Mouse (Mus musculus) embryonic facial prominence, embryonic 14.5 days (tissue): Measurements from ENCODE around the gene Lamb1. TPM values are rescaled to one million over a fixed set of nuclear protein-coding genes. Genes with fewer than 3 reads are reported as not detected.

ENCODE experiments used
- ATAC-seq: fragments of 200-750 bp; cut with Nextera tagmentation; 2 replicates; pipeline ENCODE4 v1.8.0; 2017; ENCODE audit warnings: low read depth, moderate number of reproducible peaks, moderate TSS enrichment
- DNase-seq: peaks from one replicate; pipeline ENCODE4 v3.0.0-alpha.2; 2015; ENCODE audit warnings: low spot score
- H3K27ac ChIP-seq: fragments of 300-500 bp; sonication (generic); replicated peaks from 2 replicates; pipeline ENCODE4 v1.5.1; 2014; ENCODE audit warnings: low read depth, mild to moderate bottlenecking, low read length, moderate library complexity
- H3K27me3 ChIP-seq: fragments of 300-500 bp; sonication (generic); replicated peaks from 2 replicates; pipeline ENCODE4 v1.6.1; 2014; ENCODE audit warnings: low read length; ENCODE audit not compliant: control insufficient read depth, insufficient read depth
- H3K36me3 ChIP-seq: fragments of 300-500 bp; sonication (generic); 2 replicates; pipeline ENCODE4 v1.6.1; 2014; ENCODE audit warnings: low read length, mixed read lengths; ENCODE audit not compliant: control insufficient read depth, insufficient read depth
- H3K4me1 ChIP-seq: fragments of 300-500 bp; sonication (generic); 2 replicates; pipeline ENCODE4 v1.6.1; 2014; ENCODE audit warnings: antibody characterized with exemption, low read length; ENCODE audit not compliant: control insufficient read depth, insufficient read depth
- H3K4me2 ChIP-seq: fragments of 300-500 bp; sonication (generic); 2 replicates; pipeline ENCODE4 v1.6.1; 2014; ENCODE audit warnings: low read depth, mild to moderate bottlenecking, low read length, moderate library complexity, mixed read lengths
- H3K4me3 ChIP-seq: fragments of 300-500 bp; sonication (generic); 2 replicates; pipeline ENCODE4 v1.5.1; 2014; ENCODE audit warnings: low read depth, mild to moderate bottlenecking, low read length
- H3K9ac ChIP-seq: fragments of 300-500 bp; sonication (generic); 2 replicates; pipeline ENCODE4 v1.6.1; 2014; ENCODE audit warnings: low read depth, mild to moderate bottlenecking, low read length, moderate library complexity, mixed read lengths
- H3K9me3 ChIP-seq: fragments of 300-500 bp; sonication (generic); 2 replicates; pipeline ENCODE4 v1.6.1; 2016; ENCODE audit warnings: low read length; ENCODE audit not compliant: control insufficient read depth
- WGBS: fragments of 180-500 bp; shearing (Covaris S2); extraction: QIAGEN DNeasy Blood & Tissue Kit; methylation state at CpG from one replicate; pipeline ENCODE4 v1.1.7; 2014; 5-methylcytosine and 5-hydroxymethylcytosine counted together
- polyA plus RNA-seq: library from polyadenylated mRNA; unstranded; fragments of >200 nt; fragmentation: Nextera tagmentation; extraction: Ambion mirVana; gene quantifications from 2 replicates; pipeline ENCODE4 v1.2.1, GENCODE M21; 2014

Gene Lamb1
- polyA plus RNA-seq, 1 experiment from 2014 or later: 84.2 TPM

DNA sequence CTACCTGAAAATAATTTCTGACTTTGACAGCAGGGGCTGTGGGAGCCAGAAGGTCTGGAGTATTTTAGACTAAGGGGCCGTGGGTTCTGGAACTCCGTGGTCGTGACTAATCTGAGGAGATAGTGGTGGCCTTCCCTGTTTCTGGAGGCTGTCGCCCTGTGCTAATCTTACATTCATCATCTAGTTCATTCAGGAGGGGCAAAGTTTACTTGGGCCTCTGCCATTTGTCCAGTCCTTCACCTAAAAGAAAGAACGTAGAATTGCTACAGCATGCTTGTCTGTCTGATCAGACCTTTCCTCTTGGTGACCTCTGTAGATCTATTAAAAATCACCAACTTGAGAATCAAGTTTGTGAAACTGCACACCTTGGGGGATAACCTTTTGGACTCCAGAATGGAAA is 17.2 kb downstream of the Lamb1 start:
- Histone ChIP-seq H3K9ac (no peak overlapping the region), H3K4me1 (peaks cover 4% of the 10 kb centered on the region; the same call in 1 of the 2 replicates), H3K4me3 (no peak overlapping the region), H3K36me3 (peaks cover 94% of the 10 kb centered on the region), H3K4me2 (no peak overlapping the region), H3K9me3 (no peaks in the 10 kb centered on the region), H3K27me3 (no peaks in the 10 kb centered on the region), H3K27ac (no peak overlapping the region)
- 89% methylated on average over 5 of the region's 5 CpGs for WGBS
- no peak for DNase-seq
- no peak for ATAC-seq

- peaks cover 4% of the 10 kb centered on the region; the same call in 1 of the 2 replicates for H3K4me1 ChIP-seq
- peaks cover 95% of the 10 kb centered on the region for H3K36me3 ChIP-seq
- H3K9me3 ChIP-seq: no peaks in the 10 kb centered on the region
- no peak overlapping the region for H3K27ac ChIP-seq
- ATAC-seq: no peak
- DNase-seq: no peak
- H3K4me3 ChIP-seq: no peak overlapping the region
- 85% methylated on average over 4 of the region's 4 CpGs for WGBS
- no peak overlapping the region for H3K4me2 ChIP-seq
- H3K9ac ChIP-seq: no peak overlapping the region
- H3K27me3 ChIP-seq: no peaks in the 10 kb centered on the region
Observed at GRCm38 (mm10) chr12:31283131-31283530, 18.1 kb downstream of the Lamb1 start.

- H3K36me3 ChIP-seq: peaks cover 95% of the 10 kb centered on the region
- no peak overlapping the region for H3K4me3 ChIP-seq
- no peaks in the 10 kb centered on the region for H3K27me3 ChIP-seq
- no peak overlapping the region for H3K9ac ChIP-seq
- H3K27ac ChIP-seq: no peak overlapping the region
- DNase-seq (no peak), ATAC-seq (peak; percentile 30; the same call in 1 of the 2 replicates)
- WGBS: 54% methylated on average over 4 of the region's 4 CpGs
- no peak overlapping the region for H3K4me2 ChIP-seq
- peaks cover 4% of the 10 kb centered on the region; the same call in 1 of the 2 replicates for H3K4me1 ChIP-seq
- H3K9me3 ChIP-seq: no peaks in the 10 kb centered on the region
Observed at GRCm38 (mm10) chr12:31283617-31284136, 18.6 kb downstream of the Lamb1 start.

DNA sequence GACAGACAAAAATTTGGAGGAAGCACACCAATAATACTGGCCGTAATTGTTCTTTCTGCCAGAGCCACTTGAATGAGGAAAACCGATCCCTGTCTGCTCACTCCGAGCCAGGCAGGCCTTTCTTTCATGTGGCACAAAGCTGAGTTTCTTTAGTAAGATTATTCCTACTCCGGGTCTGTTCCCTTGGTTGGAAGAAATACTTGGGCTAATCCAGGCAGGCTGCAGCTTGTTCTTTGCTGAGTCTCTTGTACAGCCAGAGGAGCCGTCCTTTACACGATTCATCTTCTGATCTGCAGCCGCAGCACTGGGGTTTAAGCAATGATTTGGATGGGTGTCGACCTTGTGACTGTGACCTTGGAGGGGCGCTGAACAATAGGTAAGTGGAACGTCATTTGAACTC is 24.0 kb downstream of the Lamb1 start:
- H3K9ac ChIP-seq: no peak overlapping the region
- 79% methylated on average over 10 of the region's 10 CpGs for WGBS
- no peak overlapping the region for H3K4me3 ChIP-seq
- no peak overlapping the region for H3K4me2 ChIP-seq
- no peaks in the 10 kb centered on the region for H3K9me3 ChIP-seq
- ATAC-seq (peak; percentile 64), DNase-seq (peak; percentile 77)
- H3K27me3 ChIP-seq: no peaks in the 10 kb centered on the region
- H3K36me3 ChIP-seq: peaks cover 88% of the 10 kb centered on the region
- H3K27ac ChIP-seq: no peak overlapping the region
- H3K4me1 ChIP-seq: peaks cover 4% of the 10 kb centered on the region; the same call in 1 of the 2 replicates

DNA sequence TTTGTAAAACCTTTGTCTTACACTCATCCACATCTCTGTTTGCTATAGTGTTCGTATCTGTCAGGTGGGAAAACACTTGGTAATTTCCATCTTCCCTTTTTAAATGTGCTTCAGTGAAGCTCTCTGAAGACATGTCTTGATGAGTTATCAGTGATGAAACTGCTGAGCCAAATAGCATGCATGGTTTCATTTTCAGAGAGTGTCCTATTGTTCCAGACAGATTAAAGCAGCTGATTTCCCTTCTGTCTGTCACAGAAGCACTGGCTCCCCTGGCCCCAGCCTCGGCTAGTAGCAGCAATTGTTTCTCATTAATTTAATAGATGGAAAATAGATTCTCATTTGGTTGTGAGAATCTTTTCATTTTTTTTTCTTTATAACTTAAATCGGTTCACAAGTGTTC is 25.9 kb downstream of the Lamb1 start:
- peaks cover 72% of the 10 kb centered on the region for H3K36me3 ChIP-seq
- peaks cover 9% of the 10 kb centered on the region for H3K4me1 ChIP-seq
- 80% methylated on average over 3 of the region's 3 CpGs for WGBS
- no peak overlapping the region for H3K27ac ChIP-seq
- no peak for ATAC-seq
- H3K9me3 ChIP-seq: no peaks in the 10 kb centered on the region
- H3K9ac ChIP-seq: no peak overlapping the region
- H3K4me2 ChIP-seq: no peak overlapping the region
- no peak for DNase-seq
- no peaks in the 10 kb centered on the region for H3K27me3 ChIP-seq
- no peak overlapping the region for H3K4me3 ChIP-seq

- Histone ChIP-seq H3K4me2 (no peak overlapping the region), H3K27me3 (no peaks in the 10 kb centered on the region), H3K9ac (no peak overlapping the region), H3K4me3 (no peak overlapping the region), H3K9me3 (no peaks in the 10 kb centered on the region), H3K4me1 (peaks cover 9% of the 10 kb centered on the region), H3K36me3 (peaks cover 61% of the 10 kb centered on the region), H3K27ac (no peak overlapping the region)
- 61% methylated on average over 15 of the region's 15 CpGs for WGBS
- ATAC-seq (no peak), DNase-seq (no peak)
Observed at GRCm38 (mm10) chr12:31293361-31294142, 28.5 kb downstream of the Lamb1 start.

DNA sequence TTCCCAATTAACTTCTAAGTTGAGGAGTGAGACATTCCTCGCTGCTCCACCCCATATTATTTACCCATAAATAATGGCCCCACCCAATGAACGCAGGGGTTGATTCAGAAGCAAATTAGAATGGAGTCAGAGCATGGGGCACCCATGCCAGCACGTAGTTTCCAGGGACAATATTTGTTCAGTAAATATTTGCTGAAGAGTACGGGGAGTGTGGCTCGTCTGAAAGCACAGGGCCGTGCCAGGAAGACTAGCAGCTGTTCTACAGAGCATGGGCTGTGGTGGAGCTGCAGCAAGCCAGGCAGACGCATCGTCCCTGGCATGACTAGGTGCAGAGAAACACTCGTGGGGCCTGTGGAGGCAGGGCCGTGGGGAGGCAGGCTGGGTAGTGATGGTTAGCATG is 29.5 kb downstream of the Lamb1 start:
- H3K4me2 ChIP-seq: no peak overlapping the region
- H3K36me3 ChIP-seq: peaks cover 61% of the 10 kb centered on the region
- DNase-seq: no peak
- H3K27me3 ChIP-seq: no peaks in the 10 kb centered on the region
- no peak overlapping the region for H3K4me3 ChIP-seq
- 52% methylated on average over 10 of the region's 10 CpGs for WGBS
- peaks cover 9% of the 10 kb centered on the region for H3K4me1 ChIP-seq
- no peak for ATAC-seq
- no peak overlapping the region for H3K9ac ChIP-seq
- H3K9me3 ChIP-seq: no peaks in the 10 kb centered on the region
- H3K27ac ChIP-seq: no peak overlapping the region

- Histone ChIP-seq H3K36me3 (peaks cover 63% of the 10 kb centered on the region), H3K4me1 (peaks cover 9% of the 10 kb centered on the region), H3K9me3 (no peaks in the 10 kb centered on the region), H3K4me2 (no peak overlapping the region), H3K27ac (no peak overlapping the region), H3K9ac (no peak overlapping the region), H3K4me3 (no peak overlapping the region), H3K27me3 (no peaks in the 10 kb centered on the region)
- ATAC-seq (no peak), DNase-seq (no peak)
- 55% methylated on average over 11 of the region's 11 CpGs for WGBS
Observed at GRCm38 (mm10) chr12:31294996-31295395, 30.0 kb downstream of the Lamb1 start.

DNA sequence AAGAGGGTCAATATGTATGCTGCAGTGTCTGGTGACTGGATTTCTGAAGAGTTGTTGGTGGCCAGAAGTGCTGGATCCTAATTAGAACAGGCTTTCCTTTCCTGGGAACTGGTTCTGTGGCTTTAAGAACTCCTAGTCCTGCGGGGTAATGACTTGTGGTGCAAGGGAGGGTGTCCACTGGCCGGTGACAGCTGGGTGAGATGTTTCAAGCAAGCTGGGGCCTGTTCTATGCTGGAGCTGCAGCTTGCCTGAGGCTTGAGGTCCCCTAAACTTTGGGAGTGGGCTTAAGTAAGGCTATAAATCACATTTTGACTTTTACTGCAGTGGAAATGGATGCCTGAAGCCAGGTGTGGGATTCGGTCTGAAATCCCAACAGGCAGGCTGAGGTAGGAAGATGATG is 30.5 kb downstream of the Lamb1 start:
- H3K9ac ChIP-seq: no peak overlapping the region
- DNase-seq: no peak
- peaks cover 9% of the 10 kb centered on the region for H3K4me1 ChIP-seq
- no peak for ATAC-seq
- H3K4me2 ChIP-seq: no peak overlapping the region
- H3K27ac ChIP-seq: no peak overlapping the region
- peaks cover 63% of the 10 kb centered on the region for H3K36me3 ChIP-seq
- no peak overlapping the region for H3K4me3 ChIP-seq
- no peaks in the 10 kb centered on the region for H3K27me3 ChIP-seq
- H3K9me3 ChIP-seq: no peaks in the 10 kb centered on the region
- WGBS: 41% methylated on average over 3 of the region's 3 CpGs
